Mouse (Mus musculus) left cerebral cortex, postnatal 4 days (tissue): Measurements from ENCODE around the gene Hspe1. TPM values are rescaled to one million over a fixed set of nuclear protein-coding genes. Genes with fewer than 3 reads are reported as not detected.
"Not testable (repeated sequence)": the region's sequence is repeated elsewhere in the genome, so short reads cannot be mapped to it uniquely, and the experiment has no call there.

ENCODE experiments used
- DNase-seq: peaks from one replicate; pipeline ENCODE4 v3.0.0-alpha.2; 2022
- intact Hi-C: fragments of 180-260 bp; cut with DNase I; formaldehyde crosslinking; loops from one replicate; pipeline ENCODE4 v1.15.1; 2025
- total RNA-seq, 2 experiments: library from RNA; stranded (reverse); gene quantifications; 2 replicates each; pipeline ENCODE4 v1.2.3; 2021

Hspe1 gene
- total RNA-seq, 2 experiments from 2014 or later = 109 to 118 TPM

DNA sequence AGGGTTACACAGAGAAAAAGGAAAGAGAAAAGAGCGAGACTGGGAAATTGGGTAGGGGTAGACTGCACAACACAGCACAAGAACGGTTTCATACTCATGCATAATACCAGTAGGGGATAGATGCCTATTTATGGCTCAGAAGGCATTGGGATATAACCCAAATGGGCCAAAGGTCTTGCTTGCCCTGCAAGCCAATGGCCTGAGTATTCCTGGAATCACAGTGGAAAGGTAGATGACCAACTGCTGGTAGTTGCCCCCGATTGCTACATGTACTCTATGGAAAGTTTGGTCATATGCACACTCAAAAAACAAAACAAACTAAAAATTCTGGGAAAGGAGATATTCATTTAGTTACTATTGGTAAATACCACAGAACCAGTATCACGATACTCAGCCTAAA, 8.3 kb upstream of the Hspe1 start:
- intact Hi-C loops = loop anchor here (5.0 to 10.0 kb wide), 3 partner anchors 65 to 662 kb away; no protein-coding TSS in a partner anchor
- DNase-seq = no peak

DNA sequence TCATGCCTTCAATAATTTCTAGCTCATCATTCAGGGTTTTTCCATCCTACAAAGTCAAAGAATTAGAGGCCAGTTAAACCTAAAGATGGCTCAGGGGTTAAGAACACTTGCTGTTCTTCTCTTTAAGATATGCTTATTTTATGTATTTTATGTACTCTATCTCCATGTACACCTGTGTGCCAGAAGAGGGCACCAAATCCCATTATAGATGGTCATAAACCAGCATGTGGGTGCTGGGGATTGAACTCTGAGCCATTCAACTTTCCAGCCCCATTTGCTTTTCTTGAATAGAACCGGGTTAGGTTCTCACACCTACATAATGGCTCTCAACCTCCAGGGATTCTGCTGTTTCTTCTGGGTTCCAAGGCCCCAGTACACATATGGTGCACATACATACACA, 5.8 kb upstream of the Hspe1 start:
- no peak for DNase-seq
- intact Hi-C loops = loop anchor here (5.0 to 10.0 kb wide), 2 partner anchors 67 to 665 kb away; no protein-coding TSS in a partner anchor

DNA sequence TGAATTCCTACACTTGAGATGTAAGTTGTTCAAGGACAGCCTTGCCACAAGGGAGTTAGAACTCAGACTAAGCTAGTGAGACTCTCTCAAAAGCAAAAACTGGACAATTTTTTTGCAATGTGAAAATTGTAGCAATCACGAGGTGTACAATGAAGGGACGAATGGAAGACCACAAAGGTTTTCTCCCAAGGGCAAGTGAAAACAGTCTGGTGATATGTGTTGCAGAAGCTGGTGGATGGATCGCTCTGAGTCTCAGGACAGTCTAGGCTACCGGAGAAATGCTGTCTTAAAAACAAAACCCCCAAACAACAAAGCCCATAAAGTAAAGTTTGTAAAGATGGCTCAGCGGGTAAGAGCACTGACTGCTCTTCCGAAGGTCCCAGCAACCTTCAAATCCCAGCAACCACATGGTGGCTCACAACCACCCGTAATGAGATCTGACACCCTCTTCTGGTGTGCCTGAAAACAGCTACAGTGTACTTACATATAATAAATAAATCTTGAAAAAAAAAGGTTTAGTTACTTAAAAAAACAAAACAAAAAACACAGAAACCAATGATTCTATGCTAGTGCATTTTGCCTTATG, 2.1 kb upstream of the Hspe1 start:
- intact Hi-C loops = loop anchor here (10.0 kb wide), 1 partner anchor 71 kb away; no protein-coding TSS in a partner anchor
- no peak for DNase-seq

DNA sequence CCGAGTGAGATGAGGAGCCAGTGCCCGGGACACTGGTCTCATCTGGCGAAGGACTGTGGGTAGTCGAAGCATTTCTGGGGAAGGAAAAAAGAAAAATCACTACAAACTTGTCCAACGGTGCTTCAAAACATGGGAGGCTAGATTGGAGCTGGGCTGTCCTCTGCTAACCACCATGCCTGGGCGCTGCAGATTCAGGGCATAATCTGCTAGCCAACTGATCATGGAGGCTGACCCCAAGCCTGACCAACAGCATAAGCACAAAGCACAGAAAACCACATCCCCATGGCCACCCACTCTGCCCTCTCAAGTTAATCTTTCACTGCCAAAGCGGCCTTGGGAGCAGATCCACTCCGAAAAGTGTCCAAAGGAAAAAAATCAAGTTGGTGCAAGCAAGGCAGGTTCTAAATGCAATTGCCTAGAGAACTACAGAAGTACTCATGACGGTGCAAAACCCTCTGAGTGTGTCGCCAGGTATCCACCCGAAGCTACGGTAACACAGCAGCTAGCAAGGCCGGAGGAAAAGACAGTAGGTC, 998 bp upstream of the Hspe1 start:
- peak; percentile 3 for DNase-seq
- intact Hi-C loops = loop anchor here (10.0 kb wide), 1 partner anchor 72 kb away; no protein-coding TSS in a partner anchor

DNA sequence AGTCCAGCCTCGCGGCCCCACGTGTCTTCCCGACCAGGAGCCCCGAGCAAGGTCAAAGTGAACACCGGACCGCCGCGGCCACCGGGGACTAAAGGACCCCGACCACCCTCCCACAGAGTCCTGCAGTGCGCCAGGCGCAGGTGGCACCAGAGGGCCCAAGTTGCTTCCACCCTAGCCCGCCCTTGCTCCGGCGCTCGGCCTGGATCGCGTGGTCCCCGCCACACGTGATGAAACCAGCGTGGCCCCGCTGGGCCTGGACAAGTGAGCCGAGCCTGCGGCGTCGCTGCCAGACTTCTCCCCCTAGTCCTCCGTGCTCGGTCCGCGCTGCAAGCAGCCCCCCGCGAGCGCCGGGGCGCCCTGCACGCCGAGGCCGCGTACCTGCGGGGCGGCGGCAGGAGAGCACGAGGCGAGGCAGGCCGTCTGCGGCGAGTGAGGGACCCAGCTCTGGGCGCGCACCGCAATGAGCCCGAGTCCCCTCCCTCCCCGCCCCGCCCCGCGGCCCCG, 479 bp upstream of the Hspe1 start:
- no peak for DNase-seq
- intact Hi-C loops = loop anchor here (10.0 kb wide), 1 partner anchor 73 kb away; no protein-coding TSS in a partner anchor

DNA sequence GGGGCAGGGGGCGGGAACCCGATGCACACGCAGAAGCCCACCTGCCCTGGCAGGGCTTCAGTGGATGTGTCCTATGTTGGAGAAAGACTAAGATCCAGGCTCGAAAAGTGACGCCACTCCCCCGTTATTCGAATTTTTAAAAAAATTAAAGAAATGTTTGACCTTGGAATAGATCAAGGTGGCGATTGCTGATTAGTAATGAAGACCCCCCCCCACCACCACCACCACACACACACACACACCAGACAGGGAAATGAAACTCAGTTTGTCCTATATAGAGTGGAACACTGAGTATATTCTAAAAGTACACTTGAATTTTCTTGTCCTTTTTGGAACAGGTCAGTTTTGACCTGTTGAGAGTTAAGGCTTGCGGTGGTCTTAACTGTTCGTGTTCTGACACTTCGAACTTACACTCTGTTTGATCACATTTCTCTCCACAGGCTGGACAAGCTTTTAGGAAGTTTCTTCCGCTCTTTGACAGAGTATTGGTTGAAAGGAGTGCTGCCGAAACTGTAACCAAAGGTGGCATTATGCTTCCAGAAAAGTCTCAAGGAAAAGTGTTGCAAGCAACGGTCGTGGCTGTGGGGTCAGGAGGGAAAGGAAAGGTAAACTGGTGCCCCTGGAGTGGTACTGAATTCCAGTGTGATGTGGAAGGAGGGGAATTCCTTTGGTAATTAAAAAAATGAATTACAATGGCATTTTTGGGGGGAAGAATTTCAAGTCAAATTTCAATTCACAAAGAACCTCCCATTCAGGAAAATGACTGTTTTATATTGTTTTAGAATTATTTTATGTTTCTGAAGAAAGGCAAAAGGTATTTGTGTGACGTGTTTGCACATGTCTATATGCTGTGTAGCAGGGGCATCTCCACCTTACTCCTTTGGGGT, 922 bp downstream of the Hspe1 start:
- intact Hi-C loops = loop anchor here (10.0 kb wide), 1 partner anchor 74 kb away; no protein-coding TSS in a partner anchor
- no peak for DNase-seq

DNA sequence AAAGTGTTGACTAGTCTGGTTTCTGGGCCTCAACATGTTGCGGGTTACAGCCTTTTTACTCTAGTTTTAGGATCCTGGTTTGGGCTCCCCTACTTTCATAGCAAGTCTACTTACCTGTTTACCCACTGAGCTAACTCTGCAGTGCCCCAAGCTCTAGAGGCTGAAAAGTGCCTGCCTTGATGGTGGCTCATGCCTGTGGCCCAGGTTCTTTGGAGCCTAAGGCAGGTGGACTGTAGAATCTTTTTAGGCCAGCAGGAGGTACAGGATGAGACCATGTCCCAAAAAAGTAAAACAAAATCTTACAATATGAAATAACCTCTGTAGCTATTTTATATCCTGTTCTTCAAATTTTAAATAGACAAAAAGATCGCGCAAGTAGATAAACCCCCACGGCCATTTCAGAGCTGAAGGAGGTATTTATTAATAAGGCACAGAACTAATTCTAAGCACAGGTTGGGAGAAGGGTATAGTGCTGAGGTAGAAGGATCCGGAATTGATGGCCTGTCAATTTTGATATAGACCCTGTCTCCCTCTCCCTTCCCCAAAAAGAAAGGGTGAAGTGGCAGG, 1.6 kb downstream of the Hspe1 start:
- DNase-seq = no peak
- intact Hi-C loops = loop anchor here (10.0 kb wide), 1 partner anchor 75 kb away; no protein-coding TSS in a partner anchor

DNA sequence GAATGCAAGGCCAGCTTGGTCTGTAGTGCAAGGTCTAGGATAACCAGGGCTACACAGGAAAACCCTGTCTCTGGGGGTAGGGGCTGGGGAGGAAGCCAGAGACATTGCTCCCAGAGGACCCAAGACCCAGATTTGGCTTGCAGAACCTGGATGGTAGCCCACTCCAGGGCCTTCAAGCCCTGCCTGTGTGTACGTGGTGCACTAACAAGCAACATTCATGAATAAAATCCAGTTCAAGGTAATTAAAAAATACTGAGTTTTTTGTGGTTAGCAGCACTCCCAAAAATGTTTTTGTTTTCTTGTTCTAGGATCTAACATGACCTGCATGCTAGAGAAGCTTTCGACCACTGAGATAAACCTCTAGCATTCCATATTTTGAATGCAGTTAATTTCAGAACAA, 4.1 kb downstream of the Hspe1 start:
- intact Hi-C loops = no loop called here

DNA sequence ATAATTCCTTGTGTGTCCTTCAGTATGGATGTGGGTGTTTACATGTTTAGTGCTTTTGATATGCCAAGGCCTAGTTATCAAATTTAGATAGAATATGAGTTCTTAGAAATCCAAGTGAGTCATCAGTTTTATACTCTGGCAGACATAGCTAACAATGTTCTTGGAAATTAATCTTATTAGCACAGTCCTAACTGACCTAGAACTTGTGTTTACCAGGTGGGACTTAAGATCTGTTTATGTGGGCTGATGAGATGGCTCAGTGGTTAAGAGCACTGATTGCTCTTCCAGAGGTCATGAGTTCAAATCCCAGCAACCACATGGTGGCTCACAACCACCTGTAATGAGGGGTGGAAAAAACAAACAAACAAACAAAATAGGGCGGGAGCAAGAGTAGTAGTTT, 4.5 kb downstream of the Hspe1 start:
- intact Hi-C loops = no loop called here
- DNase-seq = no peak

More for the DNA sequence above, 4.1 kb downstream of the Hspe1 start:
- DNase-seq = no peak

DNA sequence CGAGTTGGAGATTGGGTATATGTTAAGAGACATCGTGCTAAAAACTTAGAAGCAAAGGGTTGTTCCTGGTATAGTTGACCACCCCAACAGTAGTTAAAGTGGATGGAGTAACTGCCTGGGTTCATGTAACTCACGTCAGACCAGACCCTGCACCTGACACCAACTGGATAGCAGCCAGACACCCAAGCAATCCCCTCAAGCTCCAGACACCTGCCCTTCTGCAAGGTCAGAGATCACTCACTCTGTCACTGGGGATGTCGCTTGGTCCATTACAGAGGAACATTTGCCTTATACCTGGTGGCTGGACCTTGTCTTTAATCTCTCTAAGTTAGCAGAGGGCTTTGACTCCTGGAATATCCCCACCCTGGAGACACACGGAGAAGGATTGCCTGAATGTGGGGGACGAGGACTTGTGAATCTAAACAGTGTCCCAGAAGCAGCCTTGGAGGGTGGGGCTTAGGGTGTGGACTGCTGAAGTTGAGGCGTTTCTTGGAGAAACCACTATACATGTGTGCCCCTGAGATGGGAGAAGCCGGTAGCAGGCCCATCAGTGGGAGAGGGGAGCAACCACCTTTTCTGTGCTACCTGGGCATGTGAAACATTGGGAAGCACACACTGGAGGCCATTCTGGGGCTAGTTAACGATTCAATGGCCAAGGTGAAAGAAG, 19.1 kb downstream of the Hspe1 start:
- no peak for DNase-seq
- intact Hi-C loops = no loop called here

DNA sequence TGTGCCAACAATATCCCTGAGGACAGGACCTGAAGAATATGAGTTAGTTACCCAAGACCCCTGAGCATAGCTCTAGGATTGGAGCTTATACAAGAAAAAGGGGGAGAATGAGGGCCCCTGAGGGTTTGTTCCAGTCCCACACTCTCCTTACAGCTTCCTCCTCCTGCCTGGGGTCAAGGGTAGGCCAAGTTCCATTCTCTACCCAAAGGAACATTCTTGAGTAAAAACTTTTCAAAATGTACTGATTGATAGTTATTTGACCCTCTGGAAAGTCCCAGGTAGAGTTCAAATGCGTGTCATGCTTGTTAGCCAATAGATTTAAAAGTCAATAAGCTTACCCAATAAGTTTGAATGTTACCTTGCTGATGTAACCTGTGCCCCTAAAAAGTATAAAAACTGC, 19.7 kb downstream of the Hspe1 start:
- no peak for DNase-seq
- intact Hi-C loops = no loop called here

DNA sequence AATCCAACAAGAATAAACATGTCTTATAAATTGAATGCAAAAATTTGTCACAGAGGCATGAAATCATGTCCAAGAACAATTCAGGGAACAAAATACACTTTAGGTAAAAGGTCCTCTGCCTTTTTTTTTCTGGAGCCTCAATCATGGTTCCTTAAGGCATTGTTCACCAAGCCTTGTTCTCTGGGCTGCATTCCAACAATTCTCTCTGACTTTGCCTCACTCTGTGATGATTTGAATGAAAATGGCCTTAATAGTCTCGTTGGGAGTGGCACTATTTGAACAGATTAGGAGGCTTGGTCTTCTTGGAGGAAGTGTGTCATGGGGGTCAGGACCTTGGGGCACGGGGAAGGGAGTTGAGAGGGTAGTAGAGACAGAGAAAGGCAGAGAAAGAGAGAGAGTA, 20.5 kb downstream of the Hspe1 start:
- no peak for DNase-seq
- intact Hi-C loops = no loop called here

DNA sequence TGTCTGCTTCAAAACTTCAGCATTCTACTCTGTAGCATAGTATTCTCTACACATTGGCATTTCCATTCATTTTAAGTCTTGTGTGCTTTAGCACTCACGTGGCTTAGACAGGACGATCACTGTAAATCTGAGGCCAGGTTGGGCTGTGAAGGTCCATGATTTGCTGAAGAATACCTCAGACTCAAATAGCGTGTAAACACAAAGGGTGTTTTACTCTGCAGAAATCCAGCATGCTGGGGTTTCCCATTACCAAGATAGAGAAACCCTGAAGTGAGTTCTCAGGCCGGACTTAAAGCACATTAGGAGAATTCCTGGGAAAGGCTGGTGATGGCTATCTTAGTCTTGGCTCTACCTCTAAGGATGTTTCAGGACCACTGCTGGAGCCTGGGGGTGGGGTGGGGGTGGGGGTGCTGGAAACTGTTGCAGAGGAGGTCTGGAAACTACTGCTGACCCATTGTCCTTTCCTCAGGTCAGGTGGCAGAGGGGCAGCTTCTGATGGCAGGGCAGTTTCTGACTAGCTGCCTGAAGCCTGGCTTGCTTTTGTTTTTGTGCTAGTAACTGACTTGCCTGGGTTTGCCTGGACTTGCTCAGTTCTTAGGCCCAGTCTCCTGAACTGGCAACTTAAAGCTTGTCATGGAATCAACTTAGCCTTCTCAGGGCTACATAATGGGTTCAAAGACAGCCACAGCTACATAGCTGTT, 21.3 kb downstream of the Hspe1 start:
- DNase-seq = no peak
- intact Hi-C loops = no loop called here

DNA sequence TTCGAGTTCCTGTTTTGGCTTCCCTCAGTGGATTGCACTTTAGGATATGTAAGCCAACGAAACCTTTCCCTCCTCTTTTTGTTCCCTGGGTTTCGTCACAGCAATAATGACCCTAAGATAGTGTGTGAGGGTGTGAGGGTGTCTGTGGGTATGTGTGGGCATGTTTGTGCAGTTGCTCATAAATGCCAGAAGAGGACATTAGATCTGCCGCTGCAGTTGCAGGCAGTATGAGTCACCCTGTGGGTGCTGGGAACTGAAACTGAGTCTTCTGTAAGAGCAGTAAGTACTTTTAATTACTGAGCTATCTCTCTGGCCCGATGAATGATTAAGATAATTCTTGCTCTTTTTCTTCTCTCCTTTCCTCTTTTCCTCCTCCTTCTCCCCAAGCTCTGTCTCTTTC, 35.1 kb downstream of the Hspe1 start:
- intact Hi-C loops = no loop called here
- no peak for DNase-seq

DNA sequence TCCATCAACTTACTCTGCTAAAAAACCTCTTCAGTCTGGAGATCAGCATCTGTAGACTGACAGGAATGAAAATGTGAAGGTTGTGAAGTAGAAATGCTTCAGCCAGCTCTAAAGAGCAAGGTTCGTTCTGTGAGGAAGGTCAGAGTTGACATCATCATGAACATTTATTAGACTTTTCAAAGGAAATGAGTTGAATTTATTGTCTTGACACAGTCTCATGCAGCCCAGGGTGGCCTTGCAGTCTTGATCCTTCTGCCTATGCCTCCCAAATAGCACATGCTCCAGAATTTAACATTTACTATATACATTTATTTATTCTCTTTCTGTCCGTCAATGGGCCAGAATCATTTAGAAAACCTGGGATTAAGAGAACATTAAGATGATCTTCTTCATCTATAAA, 35.6 kb downstream of the Hspe1 start:
- intact Hi-C loops = no loop called here
- DNase-seq = no peak

DNA sequence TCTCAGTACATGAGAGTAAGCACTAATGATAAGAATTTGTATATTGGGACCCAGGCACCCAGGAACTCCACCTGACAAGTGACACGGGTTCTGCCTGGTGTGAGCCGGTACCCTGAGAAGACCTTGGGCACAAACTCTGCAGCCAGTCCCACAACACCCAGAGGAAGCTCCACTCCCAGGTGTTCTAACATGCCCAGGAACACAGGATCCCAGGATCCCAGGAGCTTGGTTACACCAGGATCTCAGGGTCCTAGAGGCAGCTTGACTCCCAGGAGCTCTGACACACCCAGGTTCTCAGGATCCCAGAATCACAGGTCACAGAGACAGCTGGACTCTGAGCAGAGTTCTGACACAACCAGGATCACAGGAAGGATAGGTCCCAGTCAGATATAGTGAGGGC, 36.2 kb downstream of the Hspe1 start:
- intact Hi-C loops, DNase-seq: not testable (repeated sequence)

DNA sequence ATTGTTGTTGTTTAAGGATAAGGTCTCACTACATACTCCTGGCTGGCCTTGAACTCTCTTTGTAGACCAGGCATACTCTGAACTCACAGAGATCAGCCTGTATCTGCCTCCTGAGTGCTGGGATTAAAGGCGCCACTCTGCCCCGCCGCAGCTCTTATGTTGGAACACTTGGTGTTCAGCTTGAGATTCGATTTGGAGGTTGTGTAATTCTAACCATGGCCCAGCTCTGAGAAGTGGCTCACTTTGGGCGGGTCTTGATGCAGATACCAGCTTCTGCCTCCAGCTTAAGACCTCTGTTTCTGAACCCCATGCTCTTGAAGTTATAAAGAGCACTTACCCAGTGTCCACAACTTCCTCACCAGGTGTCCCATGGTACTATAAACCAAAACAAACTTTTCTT, 41.8 kb downstream of the Hspe1 start:
- intact Hi-C loops = no loop called here
- no peak for DNase-seq

DNA sequence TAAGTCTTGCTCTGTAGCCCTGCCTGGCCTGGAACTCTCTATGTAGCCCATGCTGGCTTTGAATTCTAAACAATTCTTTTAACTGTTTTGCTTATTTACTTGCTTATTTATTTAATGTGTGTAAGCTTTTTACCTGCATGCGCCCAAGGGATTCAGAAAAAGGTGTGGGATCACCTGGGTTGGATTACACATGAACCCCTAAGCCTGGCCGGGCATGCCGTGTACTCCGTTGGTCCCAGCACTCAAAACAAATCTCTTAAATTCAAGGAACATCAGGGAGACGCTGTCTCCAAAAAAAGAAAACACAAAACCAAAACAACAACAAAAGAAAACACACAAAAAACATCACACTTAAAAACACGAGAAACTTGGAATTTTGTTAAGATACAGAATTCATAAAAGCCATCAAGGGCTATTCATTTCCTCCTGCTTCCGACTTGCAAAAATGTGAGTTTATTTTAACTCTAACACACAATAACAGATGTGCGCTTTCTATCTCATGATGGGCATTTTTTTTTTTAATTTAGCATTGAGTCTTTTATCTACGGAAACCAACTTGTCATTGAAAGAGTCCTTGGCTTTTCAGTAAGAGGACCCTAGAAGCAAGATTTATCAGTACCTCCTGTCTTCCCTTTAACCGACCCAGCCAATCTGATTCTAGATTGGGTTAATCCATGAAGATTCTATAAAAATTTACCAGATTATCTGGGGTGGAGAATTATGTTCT, 42.4 kb downstream of the Hspe1 start:
- intact Hi-C loops = no loop called here

DNA sequence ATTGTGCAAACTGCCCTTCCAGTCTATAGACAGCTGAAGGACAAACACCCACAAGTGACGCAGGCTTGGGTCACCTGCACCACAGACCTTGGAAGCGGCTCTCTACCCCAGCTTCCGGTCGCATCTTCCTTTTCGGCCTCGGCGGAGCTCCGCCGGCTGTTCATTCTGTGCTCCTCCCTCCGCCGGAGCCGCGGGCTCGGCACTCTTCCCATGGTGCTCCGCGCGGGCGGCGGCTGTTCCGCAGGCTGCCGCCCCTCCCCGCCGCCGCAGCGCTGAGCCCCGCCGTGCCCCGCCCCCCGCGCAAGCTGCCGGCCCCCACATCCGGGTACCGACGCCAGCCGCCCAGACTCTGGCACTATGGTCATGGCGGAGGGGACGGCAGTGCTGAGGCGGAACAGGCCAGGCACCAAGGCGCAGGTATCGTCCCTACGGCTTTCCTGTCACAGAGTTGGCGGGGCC, 43.0 kb downstream of the Hspe1 start, which contains the start of gene Mob4:
TSS of gene Mob4 (plus strand) at position 289 of the 459 bp plus-strand sequence.
- DNase-seq = peak; percentile 96
- intact Hi-C loops = no loop called here

More for the DNA sequence above, 42.4 kb downstream of the Hspe1 start:
- no peak for DNase-seq
